Mouse (Mus musculus): ENCODE results near the gene Hbp1.
A peak's percentile ranks its signal among the peaks of the same experiment; 100 is the strongest.

GRCm38 (mm10) chr12:31973473-31974172 lies 23.3 kb upstream of the Hbp1 start:
- TF ChIP-seq POLR2A (IDR thresholded peaks at IDR 0.05; ENCODE audit: insufficient read depth, low read depth, low read length), result no peak
- peak; percentile 96 for TF ChIP-seq EP300 (IDR thresholded peaks at IDR 0.05; ENCODE audit: insufficient read depth, low read depth, low read length)

All from heart, adult 2 months (tissue).